Mouse (Mus musculus): ENCODE measurements around the gene Habp4. TPM values are rescaled to one million over a fixed set of nuclear protein-coding genes. Genes with fewer than 3 reads are reported as not detected.

Habp4 gene
- polyA plus RNA-seq (2012; ENCODE audit: low replicate concordance) = 43.3 and 124 TPM in 2 replicates

DNA sequence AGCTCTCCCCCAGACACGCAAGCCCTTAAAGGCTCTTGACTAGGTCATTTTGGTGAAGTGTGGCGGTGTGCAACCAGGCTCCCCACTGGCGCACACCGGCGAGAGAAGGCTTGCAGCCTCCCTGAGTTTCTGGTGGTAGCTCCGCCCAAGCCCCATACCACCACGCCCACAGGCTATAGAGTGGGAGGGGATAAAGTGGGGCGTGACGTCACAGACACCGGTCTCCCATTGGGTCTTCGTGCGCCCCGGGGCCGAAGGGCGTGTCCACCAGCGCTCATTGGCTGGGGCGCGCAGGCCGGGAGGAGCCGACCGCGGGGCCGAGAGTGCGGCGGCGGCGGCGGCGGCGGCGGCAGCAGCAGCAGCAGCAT is at the start of gene Habp4:
Habp4 (plus strand) TSS at position 277 of the 368 bp plus-strand sequence.

DNA sequence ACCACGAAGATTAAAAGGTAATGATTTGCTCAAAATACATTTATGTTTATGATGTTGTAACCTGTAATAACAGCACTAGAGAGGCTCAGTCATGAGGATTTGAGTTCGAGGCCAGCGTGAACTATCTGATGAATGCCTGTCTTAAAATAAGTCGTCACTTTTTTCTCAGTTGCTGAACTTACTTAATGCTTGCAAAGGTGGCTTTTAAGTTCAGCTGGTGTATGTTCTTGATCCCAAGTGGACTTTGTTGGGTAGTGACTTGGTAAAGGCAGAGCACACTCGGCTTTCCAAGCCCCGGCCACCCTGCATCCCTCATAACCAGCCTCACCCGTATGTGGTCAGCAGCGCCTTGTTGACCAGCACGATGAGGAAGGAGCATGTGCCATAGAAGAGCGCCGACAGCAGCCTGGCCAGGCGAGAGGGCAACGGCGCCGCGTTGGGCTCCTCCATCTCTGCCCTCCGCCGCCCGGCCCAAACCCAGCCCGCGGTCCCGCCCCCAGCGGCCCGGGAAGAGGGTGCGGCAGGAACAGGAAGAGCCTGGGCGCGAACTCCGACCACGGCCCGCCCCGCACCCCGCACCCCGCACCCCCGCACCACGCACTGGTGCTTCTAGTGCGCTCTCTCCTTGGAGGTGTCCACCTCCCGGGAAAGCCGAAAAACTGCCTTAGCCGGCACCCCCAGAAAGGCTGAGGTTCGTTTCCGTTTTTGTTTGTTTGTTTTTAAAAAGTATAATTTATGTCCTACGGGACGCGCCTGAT is 32.6 kb upstream of the Habp4 start, which contains the start of gene Slc35d2:
Slc35d2 (minus strand) TSS at position 511 of the 758 bp plus-strand sequence.

DNA sequence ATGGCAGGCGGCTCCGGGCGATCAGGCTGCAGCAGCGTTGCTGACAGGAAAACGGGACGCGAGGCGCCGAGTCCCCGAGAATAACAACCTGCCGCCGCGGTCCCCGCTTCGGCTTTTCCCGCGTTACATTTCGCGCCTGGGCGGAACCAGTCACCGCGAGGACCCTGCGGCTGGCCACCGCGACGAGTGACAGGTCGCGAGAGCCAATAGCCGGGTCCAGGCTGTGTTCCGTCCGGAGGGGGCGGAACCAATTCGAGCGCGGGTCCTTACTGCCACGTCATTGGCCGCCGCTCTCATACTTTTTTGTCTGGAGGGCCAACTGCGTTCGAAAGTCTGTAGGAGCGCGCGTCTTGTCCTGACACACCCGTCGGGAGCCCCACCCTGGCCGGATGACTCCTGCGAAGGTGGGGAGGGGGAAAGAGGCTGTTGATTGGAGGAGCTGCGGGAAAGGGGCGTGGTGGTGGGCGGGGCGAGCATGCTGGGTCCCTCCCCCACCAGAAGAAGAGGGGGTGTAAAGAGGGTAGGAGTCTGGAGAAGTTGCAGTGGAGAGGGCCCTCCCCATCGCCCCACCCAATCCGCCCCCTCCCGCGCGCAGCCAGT is 8.4 kb upstream of the Habp4 start, which contains the start of gene Zfp367:
Zfp367 (minus strand) TSS at position 120 of the 600 bp plus-strand sequence.

Other genes with a start within 250 kb of the Habp4 start
- gene Hsd17b3, start 72.6 kb upstream of the Habp4 start, polyA plus RNA-seq (2012; ENCODE audit: low replicate concordance) = not detected in 2 replicates
- 37.7 and 56.2 TPM in 2 replicates for gene Slc35d2, start 32.5 kb upstream of the Habp4 start, polyA plus RNA-seq (2012; ENCODE audit: low replicate concordance)
- 4.5 and 9.7 TPM in 2 replicates for gene Zfp367, start 8.6 kb upstream of the Habp4 start, polyA plus RNA-seq (2012; ENCODE audit: low replicate concordance)
- 2.1 TPM in 2 replicates for gene Cdc14b, start 113.5 kb downstream of the Habp4 start, polyA plus RNA-seq (2012; ENCODE audit: low replicate concordance)
- gene Aaed1, start 150.9 kb downstream of the Habp4 start, polyA plus RNA-seq (2012; ENCODE audit: low replicate concordance) = 4.6 and 5.4 TPM in 2 replicates
- 1.8 TPM in 2 replicates for gene Ctsl, start 209.1 kb downstream of the Habp4 start, polyA plus RNA-seq (2012; ENCODE audit: low replicate concordance)